Mouse (Mus musculus) liver, embryonic 16.5 days (tissue): ENCODE results near the gene Adgrv1. TPM values are rescaled to one million over a fixed set of nuclear protein-coding genes. Genes with fewer than 3 reads are reported as not detected.
"Not testable (repeated sequence)": the region's sequence is repeated elsewhere in the genome, so short reads cannot be mapped to it uniquely, and the experiment has no call there.

Experiments used
- ATAC-seq: fragments of 200-750 bp; cut with Nextera tagmentation; 2 replicates; pipeline ENCODE4 v1.8.0; 2017; ENCODE audit warnings: low read depth, mild to moderate bottlenecking, moderate number of reproducible peaks, moderate library complexity
- H3K27ac ChIP-seq: fragments of 300-500 bp; sonication (generic); 2 replicates; pipeline ENCODE4 v1.5.1; 2014; ENCODE audit warnings: mild to moderate bottlenecking, low read length
- H3K27me3 ChIP-seq: fragments of 300-500 bp; sonication (generic); 2 replicates; pipeline ENCODE4 v1.6.1; 2014; ENCODE audit warnings: low read depth, low read length, mixed read lengths; ENCODE audit not compliant: control insufficient read depth, insufficient read depth
- H3K36me3 ChIP-seq: fragments of 300-500 bp; sonication (generic); 2 replicates; pipeline ENCODE4 v1.6.1; 2014; ENCODE audit warnings: mild to moderate bottlenecking; ENCODE audit not compliant: control insufficient read depth, insufficient read depth
- H3K4me1 ChIP-seq: fragments of 300-500 bp; sonication (generic); 2 replicates; pipeline ENCODE4 v1.6.1; 2014; ENCODE audit warnings: low read depth, low read length, mixed read lengths; ENCODE audit not compliant: control insufficient read depth
- H3K4me2 ChIP-seq: fragments of 300-500 bp; sonication (generic); 2 replicates; pipeline ENCODE4 v1.6.1; 2014; ENCODE audit warnings: low read depth, low read length, mixed read lengths
- H3K4me3 ChIP-seq: fragments of 300-500 bp; sonication (generic); 2 replicates; pipeline ENCODE4 v1.5.1; 2014; ENCODE audit warnings: low read depth, mild to moderate bottlenecking, low read length
- H3K9ac ChIP-seq: fragments of 300-500 bp; sonication (generic); 2 replicates; pipeline ENCODE4 v1.6.1; 2014; ENCODE audit warnings: low read depth, low read length
- H3K9me3 ChIP-seq: fragments of 300-500 bp; sonication (generic); replicated peaks from 2 replicates; pipeline ENCODE4 v1.6.1; 2016; ENCODE audit warnings: low read length; ENCODE audit not compliant: control insufficient read depth
- WGBS: fragments of 180-500 bp; shearing (Covaris S2); extraction: QIAGEN DNeasy Blood & Tissue Kit; methylation state at CpG from one replicate; pipeline ENCODE4 v1.1.7; 2014; ENCODE audit not compliant: insufficient replicate concordance; 5-methylcytosine and 5-hydroxymethylcytosine counted together
- polyA plus RNA-seq: library from polyadenylated mRNA; unstranded; fragments of >200 nt; fragmentation: Nextera tagmentation; extraction: Ambion mirVana; gene quantifications from 2 replicates; pipeline ENCODE4 v1.2.1, GENCODE M21; 2015

Adgrv1 gene
- polyA plus RNA-seq, 1 experiment from 2014 or later: 0.17 TPM

DNA sequence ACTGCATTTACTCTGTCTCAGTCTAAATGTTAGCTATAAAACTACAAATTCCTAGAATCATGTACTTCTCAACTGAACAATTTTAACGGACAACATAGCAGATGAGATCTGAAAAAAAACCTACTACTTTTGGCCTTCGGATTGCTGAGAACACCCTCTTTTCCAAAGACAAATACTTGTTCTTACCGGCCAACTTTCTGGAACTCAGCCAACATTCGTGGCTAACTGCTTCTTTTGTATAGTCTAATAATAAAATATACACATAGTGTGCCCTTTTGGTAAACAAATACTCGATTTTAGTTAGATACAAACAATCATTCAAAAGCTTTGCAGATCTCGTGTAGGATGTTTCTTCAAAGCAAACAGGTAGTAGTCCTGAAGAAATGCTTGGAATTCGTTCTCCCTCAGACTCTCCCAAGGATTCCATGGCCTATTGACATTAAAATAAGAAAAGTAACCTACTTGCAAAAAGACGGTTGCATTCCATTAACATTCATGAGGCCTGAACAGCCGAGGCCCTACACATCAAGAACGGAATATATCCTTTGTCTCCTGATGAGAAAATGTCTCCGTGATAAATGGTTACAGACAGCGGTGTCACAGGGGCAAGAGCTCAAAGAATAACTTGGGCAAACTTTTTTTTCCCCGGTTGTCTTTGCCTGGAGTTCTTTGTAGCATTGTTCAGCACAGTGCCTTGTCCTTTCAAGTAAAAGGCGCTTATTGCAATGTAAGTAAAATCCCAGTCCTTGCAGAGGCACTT lies 23.3 kb upstream of the Adgrv1 start:
- peak overlapping the region; percentile 94; the same call in 1 of the 2 replicates for H3K4me3 ChIP-seq
- H3K9me3 ChIP-seq: no peaks in the 10 kb centered on the region
- ATAC-seq: no peak
- peak overlapping the region; percentile 61 for H3K4me2 ChIP-seq
- H3K4me1 ChIP-seq: peaks cover 12% of the 10 kb centered on the region
- WGBS: 61% methylated on average over 14 of the region's 14 CpGs
- H3K27ac ChIP-seq: peak overlapping the region; percentile 94
- no peak overlapping the region for H3K9ac ChIP-seq
- no peaks in the 10 kb centered on the region for H3K36me3 ChIP-seq
- H3K27me3 ChIP-seq: no peaks in the 10 kb centered on the region

DNA sequence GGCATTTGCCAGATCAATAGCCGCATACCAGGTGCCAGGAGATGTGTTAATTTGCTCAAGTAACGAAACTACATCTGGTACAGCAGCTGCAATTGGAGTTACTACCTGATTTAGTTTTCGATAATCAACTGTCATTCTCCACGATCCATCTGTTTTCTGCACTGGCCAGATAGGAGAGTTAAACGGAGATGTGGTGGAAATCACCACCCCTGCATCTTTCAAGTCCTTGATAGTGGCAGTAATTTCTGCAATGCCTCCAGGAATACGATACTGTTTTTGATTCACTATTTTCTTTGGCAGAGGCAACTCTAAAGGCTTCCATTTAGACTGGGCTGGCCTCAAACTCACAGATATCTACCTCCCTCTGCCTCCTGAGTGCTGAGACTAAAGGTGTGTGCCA lies 17.4 kb upstream of the Adgrv1 start:
- not testable (repeated sequence) for H3K27ac ChIP-seq, H3K9me3 ChIP-seq, H3K36me3 ChIP-seq, H3K9ac ChIP-seq, H3K4me3 ChIP-seq, ATAC-seq, H3K27me3 ChIP-seq, H3K4me1 ChIP-seq
- 21% methylated on average over 5 of the region's 6 CpGs for WGBS
- H3K4me2 ChIP-seq: peak overlapping the region; percentile 37; the same call in 1 of the 2 replicates

DNA sequence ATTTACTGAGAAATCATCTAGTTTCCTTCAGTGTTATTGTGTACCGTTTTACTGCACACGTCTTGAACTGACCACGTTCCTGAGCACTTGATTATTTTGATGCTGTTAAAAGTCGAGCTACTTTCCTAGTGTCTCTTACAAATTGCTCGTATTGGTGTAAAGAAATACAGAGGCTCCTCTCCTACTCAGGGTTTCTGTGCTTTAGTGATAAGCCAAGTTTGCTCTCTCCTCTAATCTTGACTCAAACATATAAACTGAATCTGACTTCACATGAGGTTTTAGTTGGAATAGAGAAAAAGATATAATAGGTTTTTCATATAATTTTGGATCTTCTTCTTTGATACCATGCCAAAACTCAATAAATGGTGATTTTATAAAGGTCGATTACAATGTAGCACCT lies 13.4 kb upstream of the Adgrv1 start:
- H3K4me1 ChIP-seq: peaks cover 22% of the 10 kb centered on the region
- H3K4me2 ChIP-seq: peak overlapping the region; percentile 34; the same call in 1 of the 2 replicates
- WGBS: 28% methylated on average over 6 of the region's 6 CpGs

DNA sequence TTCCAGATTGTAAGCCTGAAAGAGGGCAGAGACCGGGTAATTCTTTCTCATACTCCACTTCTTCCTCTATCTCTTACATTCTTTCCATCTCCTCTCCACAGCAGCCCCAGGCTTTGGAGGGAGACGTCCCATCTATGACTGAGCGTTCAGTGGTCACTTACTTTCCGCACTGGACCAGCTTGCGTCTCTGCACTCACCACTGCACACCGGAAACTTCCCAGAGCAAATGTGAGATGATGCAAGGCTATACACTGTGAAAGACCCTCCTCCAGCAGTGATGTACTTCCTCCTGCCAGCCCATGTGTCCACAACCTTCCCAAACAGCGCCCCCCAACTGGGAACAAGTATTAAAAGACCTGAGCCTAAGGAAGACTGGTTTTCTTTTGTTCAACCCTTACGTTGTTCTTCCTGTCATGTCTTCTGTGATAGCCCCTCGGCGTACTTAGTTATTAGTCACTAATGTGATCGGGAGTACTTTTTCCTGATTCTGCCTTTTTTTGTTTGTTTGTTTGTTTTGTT lies 11.2 kb upstream of the Adgrv1 start:
- peaks cover 19% of the 10 kb centered on the region for H3K4me1 ChIP-seq
- 88% methylated on average over 11 of the region's 11 CpGs for WGBS
- H3K27ac ChIP-seq: no peak overlapping the region

More for the DNA sequence above, 13.4 kb upstream of the Adgrv1 start:
- peak; percentile 42; the same call in 1 of the 2 replicates for ATAC-seq
- H3K9me3 ChIP-seq: no peaks in the 10 kb centered on the region
- peak overlapping the region; percentile 77 for H3K27ac ChIP-seq
- H3K36me3 ChIP-seq: no peaks in the 10 kb centered on the region
- H3K4me3 ChIP-seq: no peak overlapping the region
- H3K27me3 ChIP-seq: no peaks in the 10 kb centered on the region
- no peak overlapping the region for H3K9ac ChIP-seq

DNA sequence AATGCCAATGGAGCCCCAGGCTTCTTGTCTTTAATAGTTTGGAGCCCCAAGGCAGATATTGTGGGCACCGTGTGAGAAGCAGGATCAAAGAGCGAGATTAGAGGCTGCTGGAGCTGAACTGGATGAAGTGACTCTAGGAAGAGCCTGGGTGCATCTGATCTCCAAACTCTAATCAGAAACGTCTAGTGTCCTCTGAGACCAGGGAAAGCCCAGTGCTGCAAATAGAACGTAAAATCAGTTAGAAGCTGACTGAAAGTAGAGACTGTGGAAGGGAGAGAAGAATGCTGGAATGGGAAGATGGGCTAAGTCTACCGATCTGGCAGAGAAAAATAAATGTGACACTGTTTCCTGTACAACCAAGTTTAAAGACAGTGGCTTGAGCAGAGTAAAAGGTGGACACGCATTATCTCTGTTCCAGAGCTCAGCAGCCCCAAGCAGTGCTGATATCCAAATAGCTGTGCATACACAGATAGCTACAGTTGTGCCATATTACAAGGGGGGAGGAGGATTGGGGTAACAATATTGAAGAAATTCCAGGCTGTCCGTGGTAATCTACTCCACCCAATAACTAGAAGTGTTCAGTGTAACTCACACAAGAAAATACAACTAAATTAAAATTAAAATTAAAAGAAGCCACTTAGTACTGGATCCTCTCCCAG lies 9.7 kb upstream of the Adgrv1 start:
- Histone ChIP-seq H3K9ac (no peak overlapping the region), H3K4me2 (peak overlapping the region; percentile 48)

More for the DNA sequence above, 11.2 kb upstream of the Adgrv1 start:
- ATAC-seq: no peak
- no peak overlapping the region for H3K9ac ChIP-seq
- H3K4me3 ChIP-seq: no peak overlapping the region
- no peaks in the 10 kb centered on the region for H3K36me3 ChIP-seq
- no peaks in the 10 kb centered on the region for H3K9me3 ChIP-seq
- H3K4me2 ChIP-seq: no peak overlapping the region
- H3K27me3 ChIP-seq: no peaks in the 10 kb centered on the region

DNA sequence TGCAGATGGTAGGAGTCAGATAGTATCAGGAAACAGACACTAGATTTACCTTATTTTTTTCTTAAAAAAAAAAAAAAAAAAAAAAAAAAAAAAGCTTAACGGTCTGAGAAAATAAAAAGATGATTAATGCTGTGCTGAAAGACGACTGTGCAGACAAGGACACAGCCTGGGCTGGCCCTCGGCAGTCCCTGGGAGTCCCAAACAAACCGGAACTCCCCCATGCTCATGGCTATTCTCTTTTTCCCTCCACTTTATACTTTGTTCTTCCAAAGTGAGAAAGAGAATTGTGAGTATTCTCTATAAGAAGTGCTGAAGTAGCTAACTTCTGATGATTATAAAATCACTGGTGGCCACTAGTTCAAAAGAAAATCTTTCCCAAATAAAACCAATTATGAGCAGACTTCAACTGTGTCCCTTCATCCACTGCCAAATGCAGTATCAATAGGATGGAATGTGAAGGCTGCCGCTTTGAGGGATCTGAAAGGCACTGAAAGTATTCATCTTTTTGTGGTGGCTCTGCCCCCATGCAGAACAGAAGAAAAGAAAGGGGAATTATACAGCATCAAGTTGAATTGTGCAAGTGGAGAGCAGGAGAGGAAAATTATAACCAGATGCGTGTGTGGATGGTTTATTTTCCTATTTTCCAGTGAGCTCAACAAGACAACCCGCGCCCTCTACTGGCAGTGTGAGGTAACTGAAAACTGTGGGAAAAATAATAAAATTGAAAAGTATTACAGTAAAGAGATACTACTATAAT lies 8.5 kb upstream of the Adgrv1 start:
- no peak for ATAC-seq
- Histone ChIP-seq H3K36me3 (no peaks in the 10 kb centered on the region), H3K9ac (no peak overlapping the region), H3K4me3 (no peak overlapping the region), H3K4me1 (peaks cover 16% of the 10 kb centered on the region), H3K27ac (0 out of 2 replicates have a peak overlapping the region, but pooled peaks have one; percentile 28), H3K4me2 (peak overlapping the region; percentile 44), H3K9me3 (no peaks in the 10 kb centered on the region), H3K27me3 (0 out of 2 replicates have a peak, but pooled peaks cover under 1% of the 10 kb centered on the region)
- 23% methylated on average over 8 of the region's 8 CpGs for WGBS

More for the DNA sequence above, 9.7 kb upstream of the Adgrv1 start:
- Histone ChIP-seq H3K27me3 (no peaks in the 10 kb centered on the region), H3K36me3 (no peaks in the 10 kb centered on the region), H3K4me1 (peaks cover 18% of the 10 kb centered on the region), H3K9me3 (no peaks in the 10 kb centered on the region), H3K27ac (peak overlapping the region; percentile 69), H3K4me3 (peak overlapping the region; percentile 13; the same call in 1 of the 2 replicates)
- peak; percentile 95 for ATAC-seq
- WGBS: 18% methylated on average over 7 of the region's 7 CpGs

DNA sequence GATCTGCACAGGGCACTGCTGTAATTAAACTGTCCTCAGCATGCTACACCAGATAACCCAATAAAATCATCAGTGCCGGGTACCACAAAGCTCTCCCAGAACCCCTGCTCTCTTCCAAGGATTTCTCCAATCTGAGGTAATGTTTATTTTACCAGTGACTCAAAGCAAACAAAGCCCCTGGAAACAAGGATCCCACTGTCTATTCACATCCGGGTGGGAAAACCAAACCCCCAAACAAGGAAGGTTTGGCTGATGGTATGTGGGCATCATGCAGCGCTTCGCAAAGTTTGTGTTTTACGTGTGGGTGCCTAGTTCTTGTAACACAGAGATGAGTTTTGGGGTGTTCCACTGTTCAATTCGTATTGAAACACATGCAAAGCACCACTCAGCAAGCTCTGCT lies 7.9 kb upstream of the Adgrv1 start:
- Histone ChIP-seq H3K36me3 (no peaks in the 10 kb centered on the region), H3K9me3 (no peaks in the 10 kb centered on the region), H3K4me2 (no peak overlapping the region), H3K27me3 (0 out of 2 replicates have a peak, but pooled peaks cover 6% of the 10 kb centered on the region), H3K4me3 (no peak overlapping the region), H3K4me1 (peaks cover 16% of the 10 kb centered on the region), H3K27ac (no peak overlapping the region), H3K9ac (no peak overlapping the region)
- 38% methylated on average over 6 of the region's 6 CpGs for WGBS
- no peak for ATAC-seq

DNA sequence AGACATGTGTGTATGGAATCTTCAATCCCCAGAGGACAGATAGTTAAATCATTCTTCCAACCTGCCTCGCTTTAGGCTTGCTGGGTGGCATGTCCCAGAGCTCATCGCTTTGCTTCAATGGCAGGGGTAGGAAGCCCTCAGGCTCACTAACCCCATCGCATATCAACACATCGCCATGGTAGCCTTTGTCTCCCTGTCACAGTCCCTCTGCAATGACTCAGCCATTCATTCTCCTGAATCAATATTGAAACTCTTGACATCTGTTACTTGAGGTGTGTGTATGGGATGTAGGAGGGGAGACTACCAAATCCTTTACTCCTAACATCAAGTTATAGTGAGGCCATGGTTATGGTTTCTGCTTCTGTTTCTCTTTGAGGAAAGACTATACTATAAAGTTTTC lies 6.7 kb upstream of the Adgrv1 start:
- Histone ChIP-seq H3K9ac (no peak overlapping the region), H3K36me3 (no peaks in the 10 kb centered on the region), H3K4me1 (peaks cover 10% of the 10 kb centered on the region), H3K27ac (no peak overlapping the region), H3K27me3 (peaks cover 8% of the 10 kb centered on the region), H3K9me3 (no peaks in the 10 kb centered on the region), H3K4me2 (no peak overlapping the region), H3K4me3 (no peak overlapping the region)
- WGBS: 48% methylated on average over 4 of the region's 4 CpGs
- no peak for ATAC-seq
